Comparison of ENCODE assay signal across 9 mouse cellular contexts in genomic region chr1:170110516-170111332, GRCm38 (mm10). TPM values are rescaled to one million over a fixed set of nuclear protein-coding genes. Genes with fewer than 3 reads are reported as not detected.
DNase-seq lines count a peak whose midpoint lies in the region; ATAC-seq and TF ChIP-seq lines count a peak whose summit lies in the region.
"Had no signal": no experiment of that assay in that cellular context is flagged by ENCODE, and none has a peak within 500 bp of the region (broad histone marks: within the 10 kb centered on the region; RNA-seq: fewer than 3 reads in every experiment).

TSS of gene Ddr2 (minus strand) at chr1:170110762.

- WGBS in hindbrain, embryonic 13.5 days, result 75% methylated on average over 17 of the region's 17 CpGs
- WGBS in liver, adult 2 months, result 76% methylated on average over 17 of the region's 17 CpGs

- ATAC-seq in hindbrain, embryonic 13.5 days (ENCODE audit: low FRiP score), result no peak

- intact Hi-C loops in gastrocnemius, adult 2 months (cut with DNase I), result loop anchor here (5.0 kb wide), 1 partner anchor 53 kb away; no protein-coding TSS in a partner anchor

- no peak for TF ChIP-seq CTCF in gastrocnemius, adult 2 months (IDR thresholded peaks at IDR 0.05)
- no peak for TF ChIP-seq CTCF in liver, adult 2 months (IDR thresholded peaks at IDR 0.05; ENCODE audit: low read depth, low read length)

- H3K4me1 ChIP-seq in hindbrain, embryonic 13.5 days (replicated peaks), result no peaks in the 10 kb centered on the region
- no peaks in the 10 kb centered on the region for H3K4me1 ChIP-seq in liver, adult 2 months (ENCODE audit: control insufficient read depth, insufficient read depth, low read length)

- H3K9me3 ChIP-seq in hindbrain, embryonic 13.5 days, result no peaks in the 10 kb centered on the region

- H3K36me3 ChIP-seq in hindbrain, embryonic 13.5 days, result no peaks in the 10 kb centered on the region
- H3K36me3 ChIP-seq in liver, adult 2 months (ENCODE audit: control insufficient read depth, insufficient read depth, low read length), result no peaks in the 10 kb centered on the region

- H3K4me3 ChIP-seq in gastrocnemius, adult 2 months, result peak within 1 kb of the TSS; percentile 67
- H3K4me3 ChIP-seq in hindbrain, embryonic 13.5 days, result peak within 1 kb of the TSS; percentile 19
- peak within 1 kb of the TSS; percentile 20; the same call in 1 of the 2 replicates for H3K4me3 ChIP-seq in liver, adult 2 months (ENCODE audit: insufficient read depth, low read depth, low read length)

- peak within 1 kb of the TSS; percentile 86 for H3K27ac ChIP-seq in gastrocnemius, adult 2 months
- H3K27ac ChIP-seq in hindbrain, embryonic 13.5 days, result no peak within 1 kb of the TSS
- peak within 1 kb of the TSS; percentile 30 for H3K27ac ChIP-seq in liver, adult 2 months (replicated peaks; ENCODE audit: insufficient read depth, low read depth, low read length)

- H3K79me2 ChIP-seq in liver, adult 2 months (ENCODE audit: control insufficient read depth, insufficient read depth, low read length), result no peaks in the 10 kb centered on the region

- no peak for TF ChIP-seq POLR2A in liver, adult 2 months (IDR thresholded peaks at IDR 0.05; ENCODE audit: extremely low read depth, insufficient read depth, low read length)

- peak within 1 kb of the TSS; percentile 2; the same call in 1 of the 2 replicates for H3K9ac ChIP-seq in hindbrain, embryonic 13.5 days
- no peak within 1 kb of the TSS; the same call in 1 of the 2 replicates for H3K9ac ChIP-seq in liver, adult 2 months (ENCODE audit: low read depth, low read length)

- 0 out of 2 replicates have a peak within 1 kb of the TSS, but pooled peaks have one; percentile 6 for H3K4me2 ChIP-seq in hindbrain, embryonic 13.5 days

- DNase-seq in adrenal gland, adult 8-10 months, result peak; percentile 10
- DNase-seq in cerebellum, adult 9-10 months, result peak; percentile 38
- peak; percentile 86 for DNase-seq in gastrocnemius, adult 2 months
- DNase-seq in liver, adult 2 months (ENCODE audit: extremely low read depth, low read depth, low spot score), result peak; percentile 3
- DNase-seq in ovary, postnatal 10 days (ENCODE audit: low spot score), result peak; percentile 55
- no peak for DNase-seq in thymus, postnatal 10 days (ENCODE audit: low spot score in 2 of 2)
- DNase-seq in left cerebral cortex, adult 18-20 months (ENCODE audit: low spot score in 2 of 2), result no peak

- H3K27me3 ChIP-seq in hindbrain, embryonic 13.5 days, result no peaks in the 10 kb centered on the region
- H3K27me3 ChIP-seq in liver, adult 2 months (ENCODE audit: control insufficient read depth, insufficient read depth, low read length), result no peaks in the 10 kb centered on the region

RNA-seq across cellular contexts. Expression of gene Ddr2, which starts in this region (rescaled TPM):
- 10 to 100 TPM; 13.9 to 30.8 (median 20.4) TPM for total RNA-seq in adrenal gland, adult 8-10 months (2022)
- total RNA-seq in gastrocnemius, adult 2 months (2021), result 10 to 100 TPM; 16.4 to 22.5 TPM
- 9.4 and 12.5 TPM in 2 replicates for polyA plus RNA-seq in hindbrain, embryonic 13.5 days (2015; fragmentation: Nextera tagmentation; extraction: Ambion mirVana)
- 3.0 and 4.8 TPM in 2 replicates for total RNA-seq in liver, adult 2 months (2014; rRNA removed)
- 0.81 and 1.4 TPM in 2 replicates for polyA plus RNA-seq in liver, adult 2 months (2012; rRNA removed)
- 1 to 10 TPM; 7.0 to 7.2 TPM for total RNA-seq in left cerebral cortex, adult 18-20 months (2021)
- total RNA-seq: common myeloid progenitor, adult 5-6 weeks had no signal

Comparison
In these comparisons a context has a peak if more than half of its experiments do, and no peak if none do; other contexts are left out.
1. DNase-seq: peak in adrenal gland, adult 8-10 months (single experiment), cerebellum, adult 9-10 months (single experiment), gastrocnemius, adult 2 months (single experiment), liver, adult 2 months (single experiment) and ovary, postnatal 10 days (single experiment); none in thymus, postnatal 10 days (0 of 2) and left cerebral cortex, adult 18-20 months (0 of 2).
2. Peak in every context shown above with its lines, with median percentiles within 50 percentile points of each other: H3K4me3 ChIP-seq.